Mouse (Mus musculus) cerebellum, adult 18-20 months (tissue): Measurements from ENCODE around the gene Prkcb.
A peak's percentile ranks its signal among the peaks of the same experiment; 100 is the strongest.

Experiments
- DNase-seq, 2 experiments: peaks; one replicate each; pipeline ENCODE4 v3.0.0; 2021

The Prkcb gene

GRCm38 (mm10) chr7:122290165-122290564 lies 1.6 kb downstream of the Prkcb start:
- peak; percentile 56 to 73 for DNase-seq

GRCm38 (mm10) chr7:122290771-122291170 lies 2.2 kb downstream of the Prkcb start:
- DNase-seq = peak; percentile 12 to 45

- peak; percentile 69 to 75 for DNase-seq
Measured at GRCm38 (mm10) chr7:122292151-122292550, 3.6 kb downstream of the Prkcb start.

GRCm38 (mm10) chr7:122294111-122294510 lies 5.6 kb downstream of the Prkcb start:
- DNase-seq = peak in 1 of 2 experiments; percentile 5

GRCm38 (mm10) chr7:122295363-122295762 lies 6.8 kb downstream of the Prkcb start:
- no peak for DNase-seq

- DNase-seq = peak in 1 of 2 experiments; percentile 7
Measured at GRCm38 (mm10) chr7:122296331-122296730, 7.8 kb downstream of the Prkcb start.

- peak in 1 of 2 experiments; percentile 12 for DNase-seq
Measured at GRCm38 (mm10) chr7:122296805-122297204, 8.3 kb downstream of the Prkcb start.

GRCm38 (mm10) chr7:122297627-122298026 lies 9.1 kb downstream of the Prkcb start:
- peak in 1 of 2 experiments; percentile 23 for DNase-seq

- peak in 1 of 2 experiments; percentile 46 for DNase-seq
Measured at GRCm38 (mm10) chr7:122298715-122299114, 10.2 kb downstream of the Prkcb start.

GRCm38 (mm10) chr7:122300538-122300937 lies 12.0 kb downstream of the Prkcb start:
- no peak for DNase-seq

GRCm38 (mm10) chr7:122302538-122302937 lies 14.0 kb downstream of the Prkcb start:
- peak in 1 of 2 experiments; percentile 28 for DNase-seq

GRCm38 (mm10) chr7:122303988-122304387 lies 15.4 kb downstream of the Prkcb start:
- peak; percentile 84 to 86 for DNase-seq

- DNase-seq = no peak
Measured at GRCm38 (mm10) chr7:122304521-122304920, 16.0 kb downstream of the Prkcb start.

- no peak for DNase-seq
Measured at GRCm38 (mm10) chr7:122307241-122307640, 18.7 kb downstream of the Prkcb start.

GRCm38 (mm10) chr7:122308661-122309060 lies 20.1 kb downstream of the Prkcb start:
- DNase-seq = no peak

- no peak for DNase-seq
Measured at GRCm38 (mm10) chr7:122309909-122310725, 21.6 kb downstream of the Prkcb start.

GRCm38 (mm10) chr7:122310726-122311018 lies 22.1 kb downstream of the Prkcb start:
- no peak for DNase-seq

- DNase-seq = no peak
Measured at GRCm38 (mm10) chr7:122313690-122314477, 25.3 kb downstream of the Prkcb start.

GRCm38 (mm10) chr7:122315720-122316331 lies 27.3 kb downstream of the Prkcb start:
- DNase-seq = no peak

- peak; percentile 80 to 89 for DNase-seq
Measured at GRCm38 (mm10) chr7:122316681-122317080, 28.1 kb downstream of the Prkcb start.

GRCm38 (mm10) chr7:122317485-122317884 lies 28.9 kb downstream of the Prkcb start:
- DNase-seq = no peak

GRCm38 (mm10) chr7:122319566-122319965 lies 31.0 kb downstream of the Prkcb start:
- no peak for DNase-seq

GRCm38 (mm10) chr7:122320843-122321544 lies 32.4 kb downstream of the Prkcb start:
- DNase-seq = no peak
